Mouse (Mus musculus): ENCODE measurements around the gene Senp6. TPM values are rescaled to one million over a fixed set of nuclear protein-coding genes. Genes with fewer than 3 reads are reported as not detected.
A peak's percentile ranks its signal among the peaks of the same experiment; 100 is the strongest.

Gene Senp6
- total and polyA plus RNA-seq, 2 experiments from 2014 or later: 42.5 to 56.3 TPM

GRCm38 (mm10) chr9:80145992-80146587, 79.4 kb downstream of the Senp6 start:
- WGBS: 85% methylated on average over 10 of the region's 10 CpGs
- peaks cover 31% of the 10 kb centered on the region for H3K36me3 ChIP-seq (ENCODE audit: insufficient read depth, low read length)
- no peak overlapping the region for H3K4me2 ChIP-seq (ENCODE audit: low read depth, low read length)
- no peak overlapping the region for H3K27ac ChIP-seq
- no peak overlapping the region for H3K4me3 ChIP-seq (ENCODE audit: low read length)
- no peaks in the 10 kb centered on the region for H3K4me1 ChIP-seq (ENCODE audit: insufficient read depth, low read length)
- H3K9me3 ChIP-seq (ENCODE audit: low read length): no peaks in the 10 kb centered on the region
- H3K9ac ChIP-seq (replicated peaks; ENCODE audit: low read length): no peak overlapping the region
- H3K27me3 ChIP-seq (ENCODE audit: insufficient read depth, low read length): no peaks in the 10 kb centered on the region
- ATAC-seq (no peak), DNase-seq (ENCODE audit: low spot score) (no peak)
- TF ChIP-seq CTCF (IDR thresholded peaks at IDR 0.05; ENCODE audit: low read depth): no peak

DNA sequence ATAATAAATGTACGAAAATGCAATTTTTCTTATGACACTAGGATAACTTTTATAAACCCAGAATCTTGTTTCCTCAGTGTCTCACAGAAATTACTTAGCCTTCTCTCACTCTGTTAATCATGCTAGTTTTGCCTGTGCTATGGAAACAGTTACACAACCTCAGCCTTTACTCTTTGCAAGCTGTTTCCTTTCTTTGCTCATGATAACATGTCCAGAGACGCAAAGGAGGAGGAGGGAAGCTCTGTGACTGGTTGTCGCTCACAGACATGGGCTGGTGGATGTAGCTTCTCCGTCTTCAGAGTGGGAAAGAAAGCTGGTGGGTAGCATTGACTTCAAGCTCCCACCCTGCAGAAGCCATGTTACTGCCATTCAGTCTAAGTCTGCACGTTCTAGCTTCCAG, 82.9 kb downstream of the Senp6 start:
- no peak for DNase-seq (ENCODE audit: low spot score)
- Histone ChIP-seq H3K4me2 (ENCODE audit: low read depth, low read length) (no peak overlapping the region), H3K27me3 (ENCODE audit: insufficient read depth, low read length) (no peaks in the 10 kb centered on the region), H3K27ac (no peak overlapping the region), H3K36me3 (ENCODE audit: insufficient read depth, low read length) (peaks cover 5% of the 10 kb centered on the region; the same call in 1 of the 2 replicates), H3K4me3 (ENCODE audit: low read length) (no peak overlapping the region), H3K4me1 (ENCODE audit: insufficient read depth, low read length) (no peaks in the 10 kb centered on the region), H3K9me3 (ENCODE audit: low read length) (no peaks in the 10 kb centered on the region), H3K9ac (replicated peaks; ENCODE audit: low read length) (no peak overlapping the region)
- 91% methylated on average over 5 of the region's 5 CpGs for WGBS
- no peak for ATAC-seq
- no peak for TF ChIP-seq CTCF (IDR thresholded peaks at IDR 0.05; ENCODE audit: low read depth)

GRCm38 (mm10) chr9:80155277-80155676, 88.6 kb downstream of the Senp6 start:
- Histone ChIP-seq H3K9ac (replicated peaks; ENCODE audit: low read length) (no peak overlapping the region), H3K4me1 (ENCODE audit: insufficient read depth, low read length) (no peaks in the 10 kb centered on the region; the same call in 1 of the 2 replicates), H3K9me3 (ENCODE audit: low read length) (no peaks in the 10 kb centered on the region), H3K4me2 (ENCODE audit: low read depth, low read length) (no peak overlapping the region), H3K36me3 (ENCODE audit: insufficient read depth, low read length) (no peaks in the 10 kb centered on the region), H3K27ac (no peak overlapping the region), H3K27me3 (ENCODE audit: insufficient read depth, low read length) (no peaks in the 10 kb centered on the region), H3K4me3 (ENCODE audit: low read length) (no peak overlapping the region)
- 35% methylated on average over 5 of the region's 5 CpGs for WGBS
- TF ChIP-seq CTCF (IDR thresholded peaks at IDR 0.05; ENCODE audit: low read depth): no peak
- peak; percentile 74 for DNase-seq (ENCODE audit: low spot score)
- ATAC-seq: peak; percentile 42

DNA sequence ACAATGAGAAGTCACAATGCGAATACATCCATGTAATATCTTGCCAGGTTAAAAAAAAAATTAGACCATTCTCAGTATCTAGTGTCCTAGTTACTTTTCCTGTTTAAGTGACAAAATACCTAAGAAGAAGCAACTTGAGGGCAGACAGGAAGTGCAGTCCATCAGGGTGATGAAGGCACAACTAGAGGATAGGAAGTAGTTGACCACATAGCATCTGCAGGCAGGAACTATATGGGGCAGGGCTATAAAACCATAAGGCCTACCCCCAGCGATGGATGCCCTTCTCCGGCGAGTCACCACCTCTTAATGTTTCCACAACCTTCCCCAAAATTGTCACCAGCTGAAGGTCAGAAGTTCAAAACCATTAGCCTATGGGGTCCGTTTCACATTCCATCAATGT, 90.1 kb downstream of the Senp6 start:
- TF ChIP-seq CTCF (IDR thresholded peaks at IDR 0.05; ENCODE audit: low read depth): no peak
- no peak overlapping the region for H3K9ac ChIP-seq (replicated peaks; ENCODE audit: low read length)
- ATAC-seq (no peak), DNase-seq (ENCODE audit: low spot score) (no peak)
- no peak overlapping the region for H3K27ac ChIP-seq
- no peak overlapping the region for H3K4me2 ChIP-seq (ENCODE audit: low read depth, low read length)
- no peaks in the 10 kb centered on the region for H3K9me3 ChIP-seq (ENCODE audit: low read length)
- H3K4me1 ChIP-seq (ENCODE audit: insufficient read depth, low read length): no peaks in the 10 kb centered on the region; the same call in 1 of the 2 replicates
- H3K27me3 ChIP-seq (ENCODE audit: insufficient read depth, low read length): no peaks in the 10 kb centered on the region
- 94% methylated on average over 5 of the region's 5 CpGs for WGBS
- H3K4me3 ChIP-seq (ENCODE audit: low read length): no peak overlapping the region
- no peaks in the 10 kb centered on the region for H3K36me3 ChIP-seq (ENCODE audit: insufficient read depth, low read length)

GRCm38 (mm10) chr9:80157840-80158465, 91.2 kb downstream of the Senp6 start:
- no peak for DNase-seq (ENCODE audit: low spot score)
- H3K4me2 ChIP-seq (ENCODE audit: low read depth, low read length): no peak overlapping the region
- no peak overlapping the region for H3K4me3 ChIP-seq (ENCODE audit: low read length)
- no peaks in the 10 kb centered on the region for H3K9me3 ChIP-seq (ENCODE audit: low read length)
- no peak overlapping the region for H3K9ac ChIP-seq (replicated peaks; ENCODE audit: low read length)
- WGBS: 90% methylated on average over 12 of the region's 12 CpGs
- H3K36me3 ChIP-seq (ENCODE audit: insufficient read depth, low read length): no peaks in the 10 kb centered on the region
- H3K27me3 ChIP-seq (ENCODE audit: insufficient read depth, low read length): no peaks in the 10 kb centered on the region
- no peak overlapping the region for H3K27ac ChIP-seq
- ATAC-seq: no peak
- no peaks in the 10 kb centered on the region; the same call in 1 of the 2 replicates for H3K4me1 ChIP-seq (ENCODE audit: insufficient read depth, low read length)
- no peak for TF ChIP-seq CTCF (IDR thresholded peaks at IDR 0.05; ENCODE audit: low read depth)

DNA sequence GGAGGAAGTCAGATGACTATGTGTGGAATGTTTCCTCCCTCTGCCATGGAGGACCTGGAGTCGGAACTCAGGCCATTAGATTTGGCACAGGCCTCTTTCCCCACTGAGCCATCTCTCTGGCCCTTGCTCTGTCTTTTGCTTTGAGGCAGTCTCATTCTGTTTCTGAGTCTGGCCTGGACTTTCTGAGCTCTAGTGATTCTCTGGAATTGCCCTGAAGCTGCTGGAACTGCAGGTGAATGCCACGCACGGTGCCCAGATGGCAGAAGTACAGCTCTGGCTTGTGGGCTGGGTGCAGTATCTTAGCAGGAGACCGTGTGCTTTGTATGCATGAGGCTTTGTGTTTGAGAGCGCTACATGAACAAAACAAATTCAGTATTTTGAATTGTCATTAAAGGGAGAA, 92.2 kb downstream of the Senp6 start:
- H3K9me3 ChIP-seq (ENCODE audit: low read length): no peaks in the 10 kb centered on the region
- H3K4me2 ChIP-seq (ENCODE audit: low read depth, low read length): no peak overlapping the region
- H3K4me1 ChIP-seq (ENCODE audit: insufficient read depth, low read length): no peaks in the 10 kb centered on the region; the same call in 1 of the 2 replicates
- H3K27ac ChIP-seq: no peak overlapping the region; the same call in 1 of the 2 replicates
- 63% methylated on average over 5 of the region's 5 CpGs for WGBS
- H3K36me3 ChIP-seq (ENCODE audit: insufficient read depth, low read length): no peaks in the 10 kb centered on the region
- TF ChIP-seq CTCF (IDR thresholded peaks at IDR 0.05; ENCODE audit: low read depth): no peak
- H3K9ac ChIP-seq (replicated peaks; ENCODE audit: low read length): no peak overlapping the region
- ATAC-seq: no peak
- no peak overlapping the region for H3K4me3 ChIP-seq (ENCODE audit: low read length)
- H3K27me3 ChIP-seq (ENCODE audit: insufficient read depth, low read length): no peaks in the 10 kb centered on the region
- DNase-seq (ENCODE audit: low spot score): no peak

GRCm38 (mm10) chr9:80161451-80161850, 94.7 kb downstream of the Senp6 start:
- no peak for TF ChIP-seq CTCF (IDR thresholded peaks at IDR 0.05; ENCODE audit: low read depth)
- Histone ChIP-seq H3K27ac (no peak overlapping the region), H3K36me3 (ENCODE audit: insufficient read depth, low read length) (no peaks in the 10 kb centered on the region), H3K9me3 (ENCODE audit: low read length) (no peaks in the 10 kb centered on the region), H3K27me3 (ENCODE audit: insufficient read depth, low read length) (no peaks in the 10 kb centered on the region), H3K4me2 (ENCODE audit: low read depth, low read length) (no peak overlapping the region), H3K4me1 (ENCODE audit: insufficient read depth, low read length) (no peaks in the 10 kb centered on the region), H3K9ac (replicated peaks; ENCODE audit: low read length) (no peak overlapping the region), H3K4me3 (ENCODE audit: low read length) (no peak overlapping the region)
- DNase-seq (ENCODE audit: low spot score) (no peak), ATAC-seq (no peak)
- 53% methylated on average over 4 of the region's 4 CpGs for WGBS

All from hindbrain, postnatal 0 days (tissue).